Mouse (Mus musculus) cortical plate, adult 2 months (tissue): Measurements from ENCODE around the gene Igf2bp1.

ENCODE experiments used
- CTCF ChIP-seq: fragments of 200-500 bp; IDR thresholded peaks from 2 replicates; pipeline ENCODE4 v1.5.1; 2011; ENCODE audit warnings: mild to moderate bottlenecking, control low read depth, low read length; ENCODE audit not compliant: insufficient read depth; ENCODE audit errors: extremely low read depth
- POLR2A ChIP-seq: fragments of 200-500 bp; IDR thresholded peaks from 2 replicates; pipeline ENCODE4 v1.6.1; 2011; ENCODE audit warnings: mild to moderate bottlenecking, low read length, control low read depth; ENCODE audit not compliant: insufficient read depth; ENCODE audit errors: extremely low read depth

DNA sequence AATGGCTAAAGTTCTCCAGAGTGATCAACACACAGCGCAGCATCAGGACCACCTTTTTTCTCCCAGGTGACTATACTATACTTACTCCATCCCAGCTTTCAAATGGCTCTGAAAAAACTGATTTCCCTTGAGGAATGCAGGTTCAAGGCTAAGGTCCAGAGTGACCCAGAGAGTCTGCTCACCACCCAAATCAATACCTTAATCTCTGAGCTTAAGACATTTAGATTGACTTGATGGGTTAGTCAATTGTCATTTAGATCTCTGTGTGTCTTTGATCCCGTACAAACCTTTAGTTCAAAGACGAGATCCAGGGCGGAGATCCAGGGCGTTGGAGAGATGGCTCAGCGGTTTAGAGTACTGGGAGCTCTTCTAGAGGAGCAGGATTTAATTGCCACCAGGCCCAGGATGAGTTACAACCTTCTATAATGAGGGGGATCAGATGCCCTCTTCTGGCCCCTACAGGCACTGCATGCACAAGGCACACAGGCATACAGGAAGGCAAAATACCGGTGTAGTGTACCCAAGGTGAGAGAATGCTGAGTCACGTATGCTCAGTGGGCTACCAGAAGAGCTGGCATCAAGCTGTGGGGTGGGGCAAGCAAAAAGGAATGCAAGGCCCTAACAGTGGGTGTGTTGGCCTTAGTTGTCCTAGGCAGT, 24.9 kb downstream of the Igf2bp1 start:
- TF ChIP-seq POLR2A: no peak
- TF ChIP-seq CTCF: 0 out of 2 replicates have a peak, but pooled peaks have one; percentile 25
